Mouse (Mus musculus) neural tube, embryonic 15.5 days (tissue): ENCODE data around the gene Gpr12. TPM values are rescaled to one million over a fixed set of nuclear protein-coding genes. Genes with fewer than 3 reads are reported as not detected.
"Not testable (repeated sequence)": the region's sequence is repeated elsewhere in the genome, so short reads cannot be mapped to it uniquely, and the experiment has no call there.

Experiments used
- ATAC-seq: fragments of 200-750 bp; cut with Nextera tagmentation; 2 replicates; pipeline ENCODE4 v1.8.0; 2017; ENCODE audit warnings: mild to moderate bottlenecking, moderate TSS enrichment, moderate library complexity; ENCODE audit not compliant: low FRiP score
- H3K27ac ChIP-seq: fragments of 300-500 bp; sonication (generic); replicated peaks from 2 replicates; pipeline ENCODE4 v1.5.1; 2015; ENCODE audit warnings: mild to moderate bottlenecking, inconsistent platforms
- H3K27me3 ChIP-seq: fragments of 300-500 bp; sonication (generic); replicated peaks from 2 replicates; pipeline ENCODE4 v1.6.1; 2015; ENCODE audit warnings: inconsistent platforms
- H3K36me3 ChIP-seq: fragments of 300-500 bp; sonication (generic); 2 replicates; pipeline ENCODE4 v1.6.1; 2015; ENCODE audit warnings: inconsistent platforms
- H3K4me1 ChIP-seq: fragments of 300-500 bp; sonication (generic); 2 replicates; pipeline ENCODE4 v1.6.1; 2015; ENCODE audit warnings: inconsistent platforms
- H3K4me2 ChIP-seq: fragments of 300-500 bp; sonication (generic); 2 replicates; pipeline ENCODE4 v1.6.1; 2015; ENCODE audit warnings: inconsistent platforms, mild to moderate bottlenecking, moderate library complexity
- H3K4me3 ChIP-seq: fragments of 300-500 bp; sonication (generic); replicated peaks from 2 replicates; pipeline ENCODE4 v1.5.1; 2015; ENCODE audit warnings: mild to moderate bottlenecking, inconsistent platforms
- H3K9ac ChIP-seq: fragments of 300-500 bp; sonication (generic); replicated peaks from 2 replicates; pipeline ENCODE4 v1.6.1; 2015; ENCODE audit warnings: mild to moderate bottlenecking, inconsistent platforms
- H3K9me3 ChIP-seq: fragments of 300-500 bp; sonication (generic); replicated peaks from 2 replicates; pipeline ENCODE4 v1.6.1; 2016; ENCODE audit warnings: inconsistent platforms
- WGBS: fragments of 180-500 bp; shearing (Covaris S2); methylation state at CpG from one replicate; pipeline ENCODE4 v1.1.7; 2015; ENCODE audit warnings: mixed read lengths; 5-methylcytosine and 5-hydroxymethylcytosine counted together
- polyA plus RNA-seq: library from polyadenylated mRNA; unstranded; fragments of >200 nt; fragmentation: Nextera tagmentation; extraction: Ambion mirVana; gene quantifications from 2 replicates; pipeline ENCODE4 v1.2.1, GENCODE M21; 2015

Gene Gpr12
- polyA plus RNA-seq, 1 experiment from 2014 or later, result 27.5 TPM

- no peak overlapping the region for H3K9ac ChIP-seq
- H3K4me3 ChIP-seq, result no peak overlapping the region
- H3K27ac ChIP-seq, result no peak overlapping the region
- H3K9me3 ChIP-seq, result no peaks in the 10 kb centered on the region
- ATAC-seq, result no peak
- no peaks in the 10 kb centered on the region for H3K27me3 ChIP-seq
- no peaks in the 10 kb centered on the region for H3K4me1 ChIP-seq
- 79% methylated on average over 5 of the region's 5 CpGs for WGBS
- H3K36me3 ChIP-seq, result no peaks in the 10 kb centered on the region
- H3K4me2 ChIP-seq, result no peak overlapping the region
These were observed 21.2 kb upstream of the Gpr12 start for GRCm38 (mm10) chr5:146606221-146606620.

- no peak overlapping the region for H3K4me3 ChIP-seq
- no peaks in the 10 kb centered on the region for H3K9me3 ChIP-seq
- H3K27me3 ChIP-seq, result 0 out of 2 replicates have a peak, but pooled peaks cover 4% of the 10 kb centered on the region
- H3K27ac ChIP-seq, result no peak overlapping the region
- 73% methylated on average over 5 of the region's 5 CpGs for WGBS
- no peaks in the 10 kb centered on the region for H3K36me3 ChIP-seq
- no peak overlapping the region for H3K4me2 ChIP-seq
- no peaks in the 10 kb centered on the region for H3K4me1 ChIP-seq
- no peak overlapping the region for H3K9ac ChIP-seq
- no peak for ATAC-seq
These were observed 14.9 kb upstream of the Gpr12 start for GRCm38 (mm10) chr5:146599970-146600369.

GRCm38 (mm10) chr5:146599216-146599615 lies 14.2 kb upstream of the Gpr12 start:
- not testable (repeated sequence) for H3K9ac ChIP-seq, H3K4me1 ChIP-seq, H3K4me3 ChIP-seq, ATAC-seq, H3K27me3 ChIP-seq, H3K36me3 ChIP-seq, H3K27ac ChIP-seq, H3K4me2 ChIP-seq, H3K9me3 ChIP-seq
- 92% methylated on average over 7 of the region's 7 CpGs for WGBS

GRCm38 (mm10) chr5:146598215-146599119 lies 13.4 kb upstream of the Gpr12 start:
- H3K4me2 ChIP-seq, result no peak overlapping the region
- H3K4me1 ChIP-seq, result no peaks in the 10 kb centered on the region
- H3K9ac ChIP-seq, result no peak overlapping the region
- no peaks in the 10 kb centered on the region for H3K9me3 ChIP-seq
- H3K4me3 ChIP-seq, result no peak overlapping the region
- H3K36me3 ChIP-seq, result no peaks in the 10 kb centered on the region
- no peak overlapping the region for H3K27ac ChIP-seq
- no peak for ATAC-seq
- 89% methylated on average over 27 of the region's 27 CpGs for WGBS
- H3K27me3 ChIP-seq, result 0 out of 2 replicates have a peak, but pooled peaks cover 4% of the 10 kb centered on the region

GRCm38 (mm10) chr5:146597503-146597874 lies 12.4 kb upstream of the Gpr12 start:
- H3K36me3 ChIP-seq, result no peaks in the 10 kb centered on the region
- no peak overlapping the region for H3K9ac ChIP-seq
- 0 out of 2 replicates have a peak, but pooled peaks cover 4% of the 10 kb centered on the region for H3K27me3 ChIP-seq
- no peaks in the 10 kb centered on the region for H3K9me3 ChIP-seq
- H3K4me1 ChIP-seq, result no peaks in the 10 kb centered on the region
- H3K27ac ChIP-seq, result no peak overlapping the region
- H3K4me2 ChIP-seq, result no peak overlapping the region
- no peak for ATAC-seq
- H3K4me3 ChIP-seq, result no peak overlapping the region
- WGBS, result 92% methylated on average over 10 of the region's 10 CpGs

GRCm38 (mm10) chr5:146596612-146597502 lies 11.8 kb upstream of the Gpr12 start:
- WGBS, result 80% methylated on average over 18 of the region's 18 CpGs
- Histone ChIP-seq H3K9me3 (no peaks in the 10 kb centered on the region), H3K4me3 (no peak overlapping the region), H3K27ac (no peak overlapping the region), H3K4me1 (no peaks in the 10 kb centered on the region), H3K27me3 (0 out of 2 replicates have a peak, but pooled peaks cover 4% of the 10 kb centered on the region), H3K36me3 (no peaks in the 10 kb centered on the region), H3K4me2 (no peak overlapping the region), H3K9ac (no peak overlapping the region)
- ATAC-seq, result no peak

- ATAC-seq, result no peak
- Histone ChIP-seq H3K36me3 (no peaks in the 10 kb centered on the region), H3K9me3 (no peaks in the 10 kb centered on the region), H3K27me3 (peaks cover 34% of the 10 kb centered on the region), H3K27ac (no peak overlapping the region), H3K4me2 (no peak overlapping the region), H3K4me3 (no peak overlapping the region), H3K4me1 (no peaks in the 10 kb centered on the region), H3K9ac (no peak overlapping the region)
- 29% methylated on average over 5 of the region's 5 CpGs for WGBS
These were observed 7.5 kb upstream of the Gpr12 start for GRCm38 (mm10) chr5:146592580-146592979.

- Histone ChIP-seq H3K36me3 (no peaks in the 10 kb centered on the region), H3K9me3 (no peaks in the 10 kb centered on the region), H3K4me2 (no peak overlapping the region), H3K4me1 (no peaks in the 10 kb centered on the region), H3K4me3 (no peak overlapping the region), H3K27ac (no peak overlapping the region), H3K9ac (no peak overlapping the region), H3K27me3 (peaks cover 38% of the 10 kb centered on the region)
- ATAC-seq, result no peak
- 82% methylated on average over 4 of the region's 4 CpGs for WGBS
These were observed 6.6 kb upstream of the Gpr12 start for GRCm38 (mm10) chr5:146591636-146592035.

GRCm38 (mm10) chr5:146590987-146591386 lies 5.9 kb upstream of the Gpr12 start:
- Histone ChIP-seq H3K27me3 (peaks cover 45% of the 10 kb centered on the region), H3K9me3 (no peaks in the 10 kb centered on the region)
- no peak for ATAC-seq

GRCm38 (mm10) chr5:146586357-146587070 lies 1.5 kb upstream of the Gpr12 start:
- Histone ChIP-seq H3K9me3 (no peaks in the 10 kb centered on the region), H3K27me3 (peaks cover 58% of the 10 kb centered on the region), H3K4me1 (peaks cover 20% of the 10 kb centered on the region), H3K4me2 (no peak overlapping the region), H3K4me3 (no peak overlapping the region), H3K9ac (no peak overlapping the region), H3K27ac (no peak overlapping the region), H3K36me3 (no peaks in the 10 kb centered on the region)
- 80% methylated on average over 8 of the region's 8 CpGs for WGBS
- ATAC-seq, result no peak

More at GRCm38 (mm10) chr5:146590987-146591386, 5.9 kb upstream of the Gpr12 start:
- Histone ChIP-seq H3K4me3 (no peak overlapping the region), H3K9ac (no peak overlapping the region), H3K36me3 (no peaks in the 10 kb centered on the region), H3K4me2 (no peak overlapping the region), H3K27ac (no peak overlapping the region), H3K4me1 (no peaks in the 10 kb centered on the region)
- 45% methylated on average over 4 of the region's 4 CpGs for WGBS

GRCm38 (mm10) chr5:146585307-146585651 lies 240 bp upstream of the Gpr12 start:
- Histone ChIP-seq H3K4me3 (peak overlapping the region; percentile 70), H3K27me3 (peaks cover 57% of the 10 kb centered on the region), H3K9me3 (no peaks in the 10 kb centered on the region), H3K9ac (peak overlapping the region; percentile 67), H3K4me1 (peaks cover 20% of the 10 kb centered on the region), H3K27ac (peak overlapping the region; percentile 79), H3K4me2 (peak overlapping the region; percentile 87), H3K36me3 (no peaks in the 10 kb centered on the region)
- 6% methylated on average over 10 of the region's 10 CpGs for whole genome bisulfite sequencing
- peak; percentile 8; the same call in 1 of the 2 replicates for ATAC-seq
